Mouse (Mus musculus) lung, embryonic 16.5 days (tissue): Measurements from ENCODE around the gene Mpp1. TPM values are rescaled to one million over a fixed set of nuclear protein-coding genes. Genes with fewer than 3 reads are reported as not detected.
"Not testable (repeated sequence)": the region's sequence is repeated elsewhere in the genome, so short reads cannot be mapped to it uniquely, and the experiment has no call there.

Experiments used
- ATAC-seq: fragments of 200-750 bp; cut with Nextera tagmentation; 2 replicates; pipeline ENCODE4 v1.8.0; 2017; ENCODE audit warnings: low read depth, mild to moderate bottlenecking, moderate library complexity
- H3K27ac ChIP-seq: fragments of 300-500 bp; sonication (generic); 2 replicates; pipeline ENCODE4 v1.5.1; 2014; ENCODE audit warnings: mild to moderate bottlenecking, control low read depth, low read length
- H3K27me3 ChIP-seq: fragments of 300-500 bp; sonication (generic); 2 replicates; pipeline ENCODE4 v1.6.1; 2014; ENCODE audit warnings: low read depth, low read length, mixed read lengths; ENCODE audit not compliant: control insufficient read depth, insufficient read depth
- H3K36me3 ChIP-seq: fragments of 300-500 bp; sonication (generic); 2 replicates; pipeline ENCODE4 v1.6.1; 2014; ENCODE audit warnings: low read length; ENCODE audit not compliant: control insufficient read depth, insufficient read depth
- H3K4me1 ChIP-seq: fragments of 300-500 bp; sonication (generic); replicated peaks from 2 replicates; pipeline ENCODE4 v1.6.1; 2014; ENCODE audit warnings: low read length, mixed read lengths; ENCODE audit not compliant: control insufficient read depth, insufficient read depth
- H3K4me2 ChIP-seq: fragments of 300-500 bp; sonication (generic); 2 replicates; pipeline ENCODE4 v1.6.1; 2014; ENCODE audit warnings: low read depth, low read length, control low read depth
- H3K4me3 ChIP-seq: fragments of 300-500 bp; sonication (generic); 2 replicates; pipeline ENCODE4 v1.5.1; 2014; ENCODE audit warnings: mild to moderate bottlenecking, low read length, control low read depth
- H3K9ac ChIP-seq: fragments of 300-500 bp; sonication (generic); 2 replicates; pipeline ENCODE4 v1.6.1; 2014; ENCODE audit warnings: low read length, control low read depth
- H3K9me3 ChIP-seq: fragments of 300-500 bp; sonication (generic); 2 replicates; pipeline ENCODE4 v1.6.1; 2016; ENCODE audit warnings: low read length; ENCODE audit not compliant: control insufficient read depth
- WGBS: fragments of 180-500 bp; shearing (Covaris S2); extraction: QIAGEN DNeasy Blood & Tissue Kit; methylation state at CpG from one replicate; pipeline ENCODE4 v1.1.7; 2014; 5-methylcytosine and 5-hydroxymethylcytosine counted together
- polyA plus RNA-seq: library from polyadenylated mRNA; unstranded; fragments of >200 nt; fragmentation: Nextera tagmentation; extraction: Ambion mirVana; gene quantifications from 2 replicates; pipeline ENCODE4 v1.2.1, GENCODE M21; 2015

Mpp1 gene
- 77.3 and 82.5 TPM in 2 replicates for polyA plus RNA-seq

GRCm38 (mm10) chrX:75130467-75131160 lies at the start of gene Mpp1:
Mpp1 (minus strand) TSS chrX:75131016.
- peak within 1 kb of the TSS; percentile 80 for H3K9ac ChIP-seq
- peak within 1 kb of the TSS; percentile 51 for H3K4me2 ChIP-seq
- peak within 1 kb of the TSS; percentile 81 for H3K27ac ChIP-seq
- ATAC-seq, result peak; percentile 99
- H3K9me3 ChIP-seq, result no peaks in the 10 kb centered on the region
- WGBS, result 13% methylated on average over 36 of the region's 36 CpGs
- H3K4me1 ChIP-seq, result 0 out of 2 replicates have a peak, but pooled peaks cover 4% of the 10 kb centered on the region
- no peaks in the 10 kb centered on the region for H3K36me3 ChIP-seq
- H3K4me3 ChIP-seq, result peak within 1 kb of the TSS; percentile 63
- H3K27me3 ChIP-seq, result no peaks in the 10 kb centered on the region

DNA sequence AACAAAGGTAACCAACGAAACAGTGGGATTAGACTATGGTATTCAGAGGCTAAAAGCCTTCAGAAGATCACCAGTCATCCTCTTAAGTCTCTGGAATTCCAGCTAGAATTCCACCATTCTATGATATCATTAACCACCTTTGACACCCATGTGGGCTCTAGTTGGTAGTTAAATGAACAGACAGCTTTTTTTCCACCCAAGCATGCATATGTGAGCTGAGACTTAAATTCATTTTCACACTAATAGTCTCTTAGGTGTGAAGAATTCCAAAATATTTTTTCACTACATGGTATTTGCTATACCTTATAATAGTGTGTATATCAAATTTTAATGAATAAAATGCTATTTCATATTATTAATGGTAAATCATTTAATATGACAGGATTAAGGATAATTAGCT lies 32.9 kb upstream of the Mpp1 start, which contains the start of gene Smim9:
Gene Smim9 (minus strand): TSS at position 101 of the 400 bp plus-strand sequence.
- no peak within 1 kb of the TSS for H3K4me3 ChIP-seq
- H3K36me3 ChIP-seq, result no peaks in the 10 kb centered on the region
- no peak within 1 kb of the TSS for H3K9ac ChIP-seq
- no peak within 1 kb of the TSS for H3K4me2 ChIP-seq
- ATAC-seq, result no peak
- no peaks in the 10 kb centered on the region for H3K9me3 ChIP-seq
- no peaks in the 10 kb centered on the region for H3K27me3 ChIP-seq
- H3K27ac ChIP-seq, result no peak within 1 kb of the TSS
- WGBS, result 47% methylated on average over 1 of the region's 1 CpGs
- H3K4me1 ChIP-seq, result no peaks in the 10 kb centered on the region

- WGBS, result 14% methylated on average over 29 of the region's 49 CpGs
- Histone ChIP-seq H3K36me3 (no peaks in the 10 kb centered on the region), H3K4me1 (no peaks in the 10 kb centered on the region), H3K4me2 (peak overlapping the region; percentile 68), H3K4me3 (peak overlapping the region; percentile 50), H3K9ac (peak overlapping the region; percentile 56), H3K27me3 (no peaks in the 10 kb centered on the region), H3K27ac (no peak overlapping the region), H3K9me3 (no peaks in the 10 kb centered on the region)
- peak; percentile 93 for ATAC-seq
Measured at GRCm38 (mm10) chrX:75155576-75156243, 24.9 kb upstream of the Mpp1 start.

DNA sequence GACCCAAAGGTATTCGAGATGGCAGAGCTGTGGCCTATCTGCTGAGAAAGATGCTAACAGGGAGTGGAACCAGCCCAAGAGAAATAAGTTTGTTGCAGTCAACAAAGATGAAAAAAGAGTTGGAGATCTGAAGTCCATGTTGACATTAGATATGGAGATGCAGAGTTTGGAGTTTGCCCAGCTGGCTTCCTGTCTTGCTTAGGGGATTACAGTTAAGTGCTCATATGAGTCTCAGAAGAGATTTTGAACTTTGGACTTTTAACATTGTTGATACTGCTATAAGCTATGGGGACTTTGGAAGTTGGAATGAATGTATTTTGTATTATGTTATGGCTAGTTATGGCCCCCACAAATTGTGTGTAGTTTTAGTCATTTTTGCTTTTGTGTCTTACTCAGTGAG lies 21.4 kb upstream of the Mpp1 start:
- WGBS, result 33% methylated on average over 1 of the region's 1 CpGs
- no peak overlapping the region for H3K27ac ChIP-seq
- no peak overlapping the region for H3K9ac ChIP-seq
- H3K4me1 ChIP-seq, result no peaks in the 10 kb centered on the region
- H3K27me3 ChIP-seq, result no peaks in the 10 kb centered on the region
- H3K4me2 ChIP-seq, result no peak overlapping the region
- H3K9me3 ChIP-seq, result no peaks in the 10 kb centered on the region
- no peak for ATAC-seq
- no peaks in the 10 kb centered on the region for H3K36me3 ChIP-seq
- no peak overlapping the region for H3K4me3 ChIP-seq

- no peak overlapping the region for H3K4me2 ChIP-seq
- H3K9ac ChIP-seq, result no peak overlapping the region
- H3K9me3 ChIP-seq, result no peaks in the 10 kb centered on the region
- no peak for ATAC-seq
- H3K27ac ChIP-seq, result no peak overlapping the region
- H3K36me3 ChIP-seq, result no peaks in the 10 kb centered on the region
- no peaks in the 10 kb centered on the region for H3K4me1 ChIP-seq
- H3K4me3 ChIP-seq, result no peak overlapping the region
- H3K27me3 ChIP-seq, result no peaks in the 10 kb centered on the region
- 68% methylated on average over 2 of the region's 2 CpGs for WGBS
Measured at GRCm38 (mm10) chrX:75150304-75150703, 19.5 kb upstream of the Mpp1 start.

- no peak overlapping the region for H3K4me2 ChIP-seq
- H3K27me3 ChIP-seq, result no peaks in the 10 kb centered on the region
- no peaks in the 10 kb centered on the region for H3K36me3 ChIP-seq
- H3K4me3 ChIP-seq, result no peak overlapping the region
- H3K27ac ChIP-seq, result no peak overlapping the region
- ATAC-seq, result no peak
- WGBS, result 40% methylated on average over 4 of the region's 4 CpGs
- H3K4me1 ChIP-seq, result no peaks in the 10 kb centered on the region
- no peaks in the 10 kb centered on the region for H3K9me3 ChIP-seq
- H3K9ac ChIP-seq, result no peak overlapping the region
Measured at GRCm38 (mm10) chrX:75148414-75148813, 17.6 kb upstream of the Mpp1 start.

DNA sequence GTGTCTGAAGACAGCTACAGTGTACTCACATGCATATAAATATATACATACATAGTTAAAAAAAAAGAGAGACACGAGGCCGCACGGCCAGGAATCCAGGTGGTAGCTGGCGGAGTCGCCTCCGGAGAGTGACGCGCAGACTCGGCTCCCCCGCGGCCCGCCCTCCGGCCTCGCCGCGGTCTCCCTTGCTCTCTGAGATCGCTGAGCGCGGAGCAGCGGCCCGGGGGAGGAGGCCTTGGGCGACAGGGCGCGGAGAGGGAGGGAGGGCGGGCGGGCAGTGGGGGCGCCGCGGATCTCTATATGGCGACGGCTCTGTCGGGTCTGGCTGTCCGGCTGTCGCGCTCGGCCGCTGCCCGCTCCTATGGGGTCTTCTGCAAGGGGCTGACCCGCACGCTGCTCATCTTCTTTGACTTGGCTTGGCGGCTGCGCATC lies 12.3 kb upstream of the Mpp1 start:
- H3K4me1 ChIP-seq, H3K27ac ChIP-seq, H3K27me3 ChIP-seq, H3K9me3 ChIP-seq, H3K36me3 ChIP-seq: not testable (repeated sequence)
- Histone ChIP-seq H3K4me2 (peak overlapping the region; percentile 56), H3K9ac (0 out of 2 replicates have a peak overlapping the region, but pooled peaks have one; percentile 43), H3K4me3 (peak overlapping the region; percentile 38)
- WGBS, result 21% methylated on average over 23 of the region's 42 CpGs
- ATAC-seq, result peak; percentile 74

DNA sequence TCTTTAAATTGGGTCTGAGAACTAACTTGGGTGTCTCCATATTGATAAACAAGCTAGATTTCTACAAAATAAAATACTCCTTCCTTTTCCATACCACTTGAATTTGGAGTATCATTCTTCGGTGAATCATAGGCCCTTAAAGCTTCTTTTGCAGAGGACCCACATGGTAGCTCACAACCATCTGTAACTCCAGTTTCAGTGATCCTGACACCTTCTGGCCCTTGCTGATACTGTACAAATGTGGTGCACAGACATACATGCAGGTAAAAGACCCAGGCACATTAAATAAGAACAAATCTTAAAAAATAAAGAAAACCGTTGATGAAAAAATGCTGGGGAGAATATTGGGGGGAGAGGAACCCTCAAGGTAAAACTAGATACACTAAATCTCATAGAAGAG lies 7.4 kb upstream of the Mpp1 start:
- WGBS, result 96% methylated on average over 2 of the region's 2 CpGs
- H3K27ac ChIP-seq, result no peak overlapping the region
- H3K4me2 ChIP-seq, result no peak overlapping the region
- H3K9me3 ChIP-seq, result no peaks in the 10 kb centered on the region
- H3K4me1 ChIP-seq, result no peaks in the 10 kb centered on the region
- H3K36me3 ChIP-seq, result no peaks in the 10 kb centered on the region
- no peak overlapping the region for H3K9ac ChIP-seq
- H3K27me3 ChIP-seq, result no peaks in the 10 kb centered on the region
- ATAC-seq, result no peak
- H3K4me3 ChIP-seq, result no peak overlapping the region

GRCm38 (mm10) chrX:75137729-75138128 lies 6.9 kb upstream of the Mpp1 start:
- ATAC-seq, result no peak
- no peaks in the 10 kb centered on the region for H3K4me1 ChIP-seq
- H3K9me3 ChIP-seq, result no peaks in the 10 kb centered on the region
- no peak overlapping the region for H3K9ac ChIP-seq
- no peaks in the 10 kb centered on the region for H3K27me3 ChIP-seq
- H3K27ac ChIP-seq, result no peak overlapping the region
- no peak overlapping the region for H3K4me3 ChIP-seq
- no peaks in the 10 kb centered on the region for H3K36me3 ChIP-seq
- H3K4me2 ChIP-seq, result no peak overlapping the region
- 78% methylated on average over 2 of the region's 2 CpGs for WGBS
